Mouse (Mus musculus): Measurements from ENCODE around the gene Tmsb10.

Gene Tmsb10

DNA sequence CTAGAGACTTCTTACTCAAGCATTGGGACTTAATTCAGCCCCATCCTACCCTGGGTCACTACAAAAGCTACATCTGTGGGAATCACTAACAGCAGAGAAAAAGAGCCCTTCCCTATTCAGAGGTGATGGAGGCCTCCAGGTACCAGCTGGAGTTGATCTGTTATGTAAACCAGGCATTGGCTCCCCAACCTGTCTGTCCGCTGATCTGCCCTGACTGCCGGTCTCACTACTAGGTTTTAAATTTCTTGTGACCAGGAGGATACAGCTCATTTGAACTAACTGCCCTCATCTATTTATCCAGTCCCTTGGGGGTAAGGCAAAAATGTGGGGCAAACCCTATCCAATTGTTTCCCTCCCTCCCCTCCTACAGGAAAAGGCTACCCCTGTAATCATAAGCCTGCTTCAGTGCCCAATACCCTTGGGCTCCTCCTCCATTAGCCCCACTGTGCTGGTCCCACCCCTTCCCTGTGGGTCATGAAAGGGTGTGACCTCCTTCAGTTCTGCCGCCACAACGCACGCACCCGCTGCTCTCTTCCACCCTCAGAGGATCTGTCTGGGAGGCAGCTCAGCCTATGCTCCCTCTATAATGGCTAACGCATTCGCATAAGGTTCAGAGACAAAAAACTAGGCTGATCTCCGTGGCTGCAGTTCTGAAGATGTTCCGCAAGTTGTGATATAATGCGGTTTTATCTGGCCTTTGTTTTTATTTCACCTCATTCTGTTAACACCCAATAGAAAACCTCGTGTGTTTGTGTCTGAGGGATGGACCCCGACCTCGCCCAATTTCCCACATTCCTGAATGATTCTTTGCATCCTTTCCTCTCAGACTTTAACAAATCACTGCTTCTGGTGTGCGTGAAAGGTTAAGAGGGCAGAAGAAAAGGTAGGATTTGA, 2.1 kb downstream of the Tmsb10 start:
- no peak for DNase-seq (ENCODE audit: low spot score)

DNA sequence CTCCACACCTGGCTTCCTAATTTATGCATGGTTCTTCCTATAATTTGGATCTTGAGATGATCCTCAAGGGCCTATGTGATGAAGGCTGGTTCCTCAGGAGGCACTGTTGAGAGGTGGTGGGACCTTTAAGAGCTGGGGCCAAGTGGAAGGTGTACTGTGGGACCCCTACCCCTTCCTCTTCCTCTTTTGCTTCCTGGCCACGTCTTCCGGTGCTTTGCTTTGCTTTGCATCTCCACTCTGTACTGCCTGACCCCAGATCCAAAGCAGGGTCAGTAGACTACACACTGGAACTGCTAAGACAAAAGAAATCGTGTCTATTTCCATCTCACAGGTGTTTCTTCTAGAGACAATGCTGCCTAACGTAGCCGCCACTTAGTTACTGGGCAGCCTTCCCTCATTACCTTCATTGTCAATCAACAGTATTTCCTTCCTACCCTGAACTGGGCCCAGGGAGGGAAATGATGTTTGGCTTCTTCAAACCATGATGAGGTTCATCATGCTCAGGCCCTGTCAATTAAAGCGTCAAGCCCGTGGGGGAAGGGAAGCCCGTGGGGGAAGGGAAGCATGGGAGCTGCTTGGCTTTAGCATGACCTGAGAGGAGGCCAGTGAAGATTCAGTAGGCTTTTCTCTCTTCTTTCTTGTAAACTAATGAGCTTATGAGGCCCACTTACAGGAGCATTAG, 2.9 kb downstream of the Tmsb10 start:
- DNase-seq (ENCODE audit: low spot score), result no peak

- no peak for DNase-seq (ENCODE audit: low spot score)
These were observed 3.8 kb downstream of the Tmsb10 start for GRCm38 (mm10) chr6:72954786-72955185.

GRCm38 (mm10) chr6:72952967-72953366, 5.6 kb downstream of the Tmsb10 start:
- DNase-seq (ENCODE audit: low spot score), result no peak

DNA sequence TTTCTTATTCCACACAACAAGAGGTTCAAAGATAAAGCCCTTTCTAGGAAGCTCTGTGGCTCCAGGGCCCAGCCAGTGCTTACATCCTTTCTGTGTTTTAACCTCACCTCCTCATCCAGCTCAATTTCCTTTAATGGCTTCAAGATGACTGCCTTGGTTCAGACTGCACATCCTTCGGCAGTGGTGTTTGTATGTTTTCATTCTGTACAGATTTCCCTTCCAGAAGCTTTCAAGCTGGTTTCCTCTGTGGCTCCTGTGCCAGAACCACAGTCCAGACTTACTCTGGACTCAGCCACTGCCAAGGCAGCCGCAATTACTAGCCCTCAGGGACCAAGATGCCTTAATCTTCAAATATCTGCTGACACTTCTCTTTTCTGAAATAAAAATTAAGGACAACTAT, 6.3 kb downstream of the Tmsb10 start:
- DNase-seq (ENCODE audit: low spot score), result no peak

DNA sequence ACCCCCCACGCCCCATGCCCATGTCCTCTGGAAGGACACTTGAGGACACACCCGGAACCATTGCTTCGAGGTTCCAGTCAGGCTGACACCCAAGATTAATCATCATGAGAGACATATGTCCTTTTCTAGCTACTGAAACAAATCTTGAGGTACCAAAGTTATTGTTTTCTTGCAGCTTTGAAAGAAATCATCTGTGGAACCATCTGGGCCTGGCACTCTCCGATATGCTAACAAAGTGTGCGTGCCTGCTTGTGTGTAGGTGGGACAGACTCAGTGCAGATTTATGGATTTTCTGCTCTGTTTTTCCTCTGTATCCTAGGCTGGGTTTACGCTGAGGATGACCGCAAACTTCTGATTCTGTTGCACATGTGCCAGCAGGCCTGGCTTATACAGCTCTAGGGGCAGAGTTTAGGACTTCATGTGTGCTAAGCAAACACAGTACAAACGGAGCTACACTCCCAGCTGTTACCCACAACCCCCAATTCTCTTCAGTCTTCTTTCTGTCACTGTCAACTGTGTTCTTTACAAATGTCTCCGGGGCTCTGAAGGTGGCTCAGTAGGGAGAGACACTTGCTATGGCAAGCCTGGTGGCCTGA, 9.3 kb downstream of the Tmsb10 start:
- DNase-seq (ENCODE audit: low spot score), result peak; percentile 74

DNA sequence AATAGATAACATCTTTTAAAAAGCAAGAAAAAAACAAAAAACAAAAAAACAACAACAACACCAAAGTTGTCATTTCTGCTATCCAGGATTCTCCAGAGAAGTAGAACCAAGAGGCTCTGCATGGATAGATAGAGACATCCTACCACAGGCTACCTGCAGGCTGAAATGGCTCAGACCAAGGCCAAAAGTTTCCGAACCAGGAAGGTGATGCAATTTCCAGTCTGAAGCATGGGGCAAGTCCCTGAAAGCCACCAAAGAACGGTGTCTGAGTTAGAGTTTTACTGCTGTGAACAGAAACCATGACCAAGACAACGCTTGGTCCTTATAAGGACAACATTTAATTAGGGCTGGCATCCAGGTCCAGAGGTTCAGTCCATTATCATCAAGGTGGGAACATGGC, 10.2 kb downstream of the Tmsb10 start:
- no peak for DNase-seq (ENCODE audit: low spot score)

- DNase-seq (ENCODE audit: low spot score), result no peak
These were observed 10.6 kb downstream of the Tmsb10 start for GRCm38 (mm10) chr6:72947960-72948359.

DNA sequence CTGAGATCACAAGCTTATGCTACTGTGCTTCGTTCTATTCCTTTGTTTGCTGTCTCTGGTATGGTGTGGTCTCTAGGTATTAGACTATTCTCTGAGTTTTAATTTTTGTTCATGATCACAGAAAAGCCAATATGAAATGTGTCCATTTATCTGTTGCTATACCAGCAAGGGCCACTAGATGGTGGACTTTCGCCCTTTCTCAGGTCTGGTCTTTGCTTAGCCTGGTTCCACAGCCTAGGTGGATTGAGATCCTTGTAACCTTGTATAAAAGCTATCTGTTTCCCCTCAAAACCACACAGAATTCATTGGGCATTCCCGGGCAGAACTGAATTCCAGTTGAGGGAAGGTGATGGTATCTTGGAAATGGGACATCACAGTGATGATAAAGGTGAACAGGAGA, 18.1 kb downstream of the Tmsb10 start:
- peak; percentile 72 for DNase-seq (ENCODE audit: low spot score)

DNA sequence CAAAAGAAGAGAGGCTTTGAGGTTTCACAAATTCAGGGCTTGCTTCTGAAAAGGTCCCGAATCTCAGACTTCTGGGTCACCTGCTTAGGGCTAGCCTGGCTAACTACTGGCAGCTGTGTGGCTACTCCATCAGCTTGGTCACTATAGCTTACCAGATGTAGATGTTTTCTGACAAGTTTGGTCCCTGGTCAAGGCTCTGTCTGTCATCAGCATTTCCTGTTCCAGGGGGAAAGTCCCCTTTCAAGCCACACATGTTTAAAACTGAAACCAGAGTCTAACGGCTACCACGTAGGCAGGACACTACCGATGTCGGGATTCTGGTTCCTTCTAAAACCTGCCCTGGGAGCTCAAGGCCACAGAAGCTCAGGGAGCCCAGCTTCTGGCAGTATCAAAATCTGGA, 20.7 kb downstream of the Tmsb10 start:
- no peak for DNase-seq (ENCODE audit: low spot score)

DNA sequence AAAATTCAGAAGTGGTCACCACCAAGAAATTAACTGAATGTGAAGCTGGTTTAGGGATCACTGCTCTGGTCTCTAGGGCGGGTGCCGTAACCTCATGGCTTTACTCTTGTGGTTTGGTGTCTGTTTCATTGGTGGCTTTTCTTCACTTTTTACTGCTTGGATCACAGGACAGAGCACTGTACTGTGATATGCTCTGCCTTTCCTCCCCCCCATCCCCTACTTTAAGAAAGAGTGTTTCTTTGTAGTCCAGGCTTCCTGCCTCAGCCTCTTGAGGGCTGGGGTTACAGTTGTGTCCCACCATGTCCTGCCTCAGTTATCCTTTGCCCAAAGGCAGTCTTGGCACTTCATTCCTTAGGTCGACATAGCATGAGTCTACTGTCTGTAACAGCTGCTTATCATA, 21.1 kb downstream of the Tmsb10 start:
- DNase-seq (ENCODE audit: low spot score), result no peak

DNA sequence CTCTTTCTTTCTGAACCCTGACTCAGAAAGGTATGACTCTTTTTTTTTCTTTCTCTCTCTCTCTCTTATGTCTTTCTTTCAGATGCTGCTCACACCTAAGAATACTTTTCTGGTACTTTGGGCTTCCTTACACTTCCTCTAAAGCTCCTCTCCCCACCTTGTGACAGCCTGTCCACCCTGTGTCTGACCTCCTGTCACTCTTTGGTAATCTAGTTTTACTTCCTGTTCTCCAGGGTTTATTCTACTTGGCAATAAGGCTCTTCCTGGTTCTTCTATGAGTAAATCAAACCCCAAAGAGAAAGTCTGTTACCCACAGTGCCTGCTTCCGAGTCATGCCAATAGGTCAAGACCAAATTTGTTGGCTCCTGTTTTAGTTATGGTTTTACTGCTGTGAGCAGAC, 25.6 kb downstream of the Tmsb10 start:
- DNase-seq (ENCODE audit: low spot score), result no peak

DNA sequence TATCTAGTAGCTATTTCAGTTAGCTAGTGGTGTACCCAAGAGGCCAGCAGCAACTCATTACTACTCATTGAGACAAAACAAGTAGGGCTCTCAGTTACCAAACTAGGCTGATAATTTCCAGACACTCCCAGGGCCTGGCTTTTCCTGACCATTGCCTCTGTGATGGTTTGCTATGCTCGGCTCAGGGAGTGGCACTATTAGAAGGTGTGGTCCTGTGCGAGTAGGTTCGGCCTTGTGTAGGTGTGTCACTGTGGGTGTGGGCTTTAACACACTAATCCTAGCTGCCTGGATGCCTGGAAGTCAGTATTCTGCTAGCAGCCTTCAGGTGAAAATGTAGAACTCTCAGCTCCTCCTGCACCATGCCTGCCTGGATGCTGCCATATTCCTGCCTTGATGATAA, 27.0 kb downstream of the Tmsb10 start:
- no peak for DNase-seq (ENCODE audit: low spot score)

- DNase-seq (ENCODE audit: low spot score), result no peak
These were observed 28.7 kb downstream of the Tmsb10 start for GRCm38 (mm10) chr6:72929795-72930398.

GRCm38 (mm10) chr6:72926755-72927482, 31.6 kb downstream of the Tmsb10 start:
- no peak for DNase-seq (ENCODE audit: low spot score)

- DNase-seq (ENCODE audit: low spot score), result no peak
These were observed 32.5 kb downstream of the Tmsb10 start for GRCm38 (mm10) chr6:72926031-72926430.

DNA sequence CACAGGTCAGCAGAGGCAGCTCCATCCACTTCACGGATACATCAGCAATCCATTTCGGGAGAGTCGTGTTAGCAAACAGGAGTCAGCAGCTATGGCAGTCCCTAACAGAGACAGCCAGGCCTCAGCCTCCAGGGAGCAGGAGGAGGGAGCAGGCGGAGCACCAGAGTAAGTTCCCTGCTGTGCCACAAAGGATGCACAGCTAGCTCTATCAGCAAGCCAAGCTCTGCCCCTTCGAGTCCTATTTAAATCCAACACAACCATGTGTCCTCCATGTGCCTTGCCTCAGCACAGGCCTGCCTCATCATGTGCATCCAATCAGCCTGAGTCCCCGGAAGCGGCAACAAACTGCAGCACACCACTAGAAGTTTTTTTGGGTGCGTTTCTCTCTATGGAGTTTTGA, 35.2 kb downstream of the Tmsb10 start:
- DNase-seq (ENCODE audit: low spot score), result no peak

GRCm38 (mm10) chr6:72921081-72921480, 37.5 kb downstream of the Tmsb10 start:
- DNase-seq (ENCODE audit: low spot score), result no peak

DNA sequence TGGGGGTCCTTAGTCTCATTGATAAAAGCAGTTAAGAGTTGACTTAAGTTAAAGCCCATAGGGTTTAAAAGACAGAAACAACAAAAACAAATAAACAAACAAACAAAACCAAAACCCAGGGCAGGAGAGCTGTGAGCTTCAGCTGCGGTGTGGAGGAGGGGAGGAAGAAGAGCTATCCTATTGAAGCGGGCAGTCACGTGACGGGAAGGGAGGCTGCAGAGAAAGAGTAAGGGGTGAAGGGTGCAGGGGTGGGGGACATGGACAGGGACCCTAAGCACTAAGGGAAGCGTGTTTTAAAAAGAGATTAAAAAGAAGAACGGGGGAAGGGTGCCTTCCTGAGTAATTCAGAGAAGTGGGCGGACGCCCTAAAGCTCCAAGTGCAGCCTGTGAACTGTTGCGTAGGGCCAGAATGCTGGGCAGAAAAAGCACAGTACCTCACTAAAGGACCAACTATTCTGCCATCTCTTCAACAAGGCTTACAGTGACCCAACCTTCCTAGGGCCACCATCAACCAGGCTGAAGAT, 40.0 kb downstream of the Tmsb10 start:
- DNase-seq (ENCODE audit: low spot score), result no peak

DNA sequence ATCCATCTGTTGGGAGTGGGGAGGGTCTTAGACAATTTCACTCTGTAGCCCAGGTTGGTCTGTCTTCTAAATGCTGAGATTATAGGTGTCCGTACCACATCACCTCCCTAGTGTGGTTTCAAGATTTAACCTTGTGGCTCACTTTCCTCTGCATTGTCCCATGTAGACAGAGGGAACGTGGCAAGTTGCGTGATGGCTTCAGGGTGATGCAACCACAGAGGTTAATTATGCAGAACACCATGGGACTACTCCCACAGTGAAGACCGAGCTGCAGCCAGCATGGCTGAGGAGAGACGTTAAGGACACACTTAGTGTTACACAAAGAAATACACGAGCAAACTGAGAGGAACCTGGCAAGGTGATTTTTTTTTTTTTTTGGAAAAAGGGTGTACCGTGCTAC, 42.2 kb downstream of the Tmsb10 start:
- no peak for DNase-seq (ENCODE audit: low spot score)

GRCm38 (mm10) chr6:72914087-72914749, 44.3 kb downstream of the Tmsb10 start:
- DNase-seq (ENCODE audit: low spot score), result no peak

All from layer of hippocampus, adult 9-10 months (tissue).